Mouse (Mus musculus): ENCODE measurements at regions not wholly inside any gene's neighbourhood (a gene's known extent, or its start where the extent isn't known, plus 50 kb on each side); places are given as distances from the start of the nearest gene placed in this dataset.

- DNase-seq (ENCODE audit: low spot score): no peak
These were observed 111.7 kb upstream of the Vangl1 start for GRCm38 (mm10) chr3:102316151-102316550.

GRCm38 (mm10) chr3:102311482-102312225, 107.2 kb upstream of the Vangl1 start:
- peak; percentile 40 for DNase-seq (ENCODE audit: low spot score)

- DNase-seq (ENCODE audit: low spot score): peak; percentile 20
These were observed 105.8 kb upstream of the Vangl1 start for GRCm38 (mm10) chr3:102310243-102310642.

- peak; percentile 70 for DNase-seq (ENCODE audit: low spot score)
These were observed 105.3 kb upstream of the Vangl1 start for GRCm38 (mm10) chr3:102309756-102310155.

GRCm38 (mm10) chr3:102307656-102308055, 103.2 kb upstream of the Vangl1 start:
- DNase-seq (ENCODE audit: low spot score): no peak

GRCm38 (mm10) chr3:102292385-102292784, 87.9 kb upstream of the Vangl1 start:
- no peak for DNase-seq (ENCODE audit: low spot score)

GRCm38 (mm10) chr3:102281983-102282382, 77.5 kb upstream of the Vangl1 start:
- no peak for DNase-seq (ENCODE audit: low spot score)

GRCm38 (mm10) chr3:102276758-102277157, 72.3 kb upstream of the Vangl1 start:
- no peak for DNase-seq (ENCODE audit: low spot score)

GRCm38 (mm10) chr3:102276283-102276682, 71.8 kb upstream of the Vangl1 start:
- no peak for DNase-seq (ENCODE audit: low spot score)

- no peak for DNase-seq (ENCODE audit: low spot score)
These were observed 70.9 kb upstream of the Vangl1 start for GRCm38 (mm10) chr3:102275256-102276022.

GRCm38 (mm10) chr3:102270779-102271178, 66.3 kb upstream of the Vangl1 start:
- DNase-seq (ENCODE audit: low spot score): no peak

- DNase-seq (ENCODE audit: low spot score): no peak
These were observed 65.8 kb upstream of the Vangl1 start for GRCm38 (mm10) chr3:102270257-102270656.

- DNase-seq (ENCODE audit: low spot score): no peak
These were observed 61.6 kb upstream of the Vangl1 start for GRCm38 (mm10) chr3:102266136-102266535.

- no peak for DNase-seq (ENCODE audit: low spot score)
These were observed 60.7 kb upstream of the Vangl1 start for GRCm38 (mm10) chr3:102265146-102265545.

- DNase-seq (ENCODE audit: low spot score): no peak
These were observed 58.8 kb upstream of the Vangl1 start for GRCm38 (mm10) chr3:102263326-102263725.

GRCm38 (mm10) chr3:102262665-102263064, 58.2 kb upstream of the Vangl1 start:
- no peak for DNase-seq (ENCODE audit: low spot score)

- DNase-seq (ENCODE audit: low spot score): no peak
These were observed 57.0 kb upstream of the Vangl1 start for GRCm38 (mm10) chr3:102261517-102261916.
